In the genomic region with DNA sequence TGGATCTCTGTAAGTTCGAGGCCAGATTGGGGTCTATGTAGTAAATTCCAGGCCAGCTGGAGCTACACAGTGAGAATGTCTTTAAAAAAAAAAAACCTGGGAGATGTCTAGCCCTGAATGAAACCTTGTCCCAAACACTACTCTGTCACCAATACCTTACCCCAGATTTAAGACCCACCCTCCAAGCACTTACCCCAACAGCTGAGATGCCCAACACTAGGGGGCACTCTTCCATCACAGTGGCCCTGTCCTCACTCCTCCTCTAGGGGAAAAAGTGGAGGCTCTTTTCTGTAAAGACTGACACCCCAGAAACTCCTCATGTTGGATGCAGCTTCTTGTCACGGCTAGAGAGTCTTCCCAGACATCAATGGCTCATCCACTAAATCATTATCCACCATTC, we compare ENCODE assay signal across 7 mouse cellular contexts. TPM values are rescaled to one million over a fixed set of nuclear protein-coding genes. Genes with fewer than 3 reads are reported as not detected.
DNase-seq lines count a peak whose midpoint lies in the region; ATAC-seq and TF ChIP-seq lines count a peak whose summit lies in the region.

No protein-coding gene starts in this region.

- no peaks in the 10 kb centered on the region for H3K36me3 ChIP-seq in MEL (ENCODE audit: control insufficient read depth in 1 of 2, insufficient read depth in 2 of 2, low read length in 2 of 2)
- no peaks in the 10 kb centered on the region for H3K36me3 ChIP-seq in embryonic facial prominence, embryonic 10.5 days (replicated peaks)
- H3K36me3 ChIP-seq in forebrain, embryonic 12.5 days (replicated peaks): no peaks in the 10 kb centered on the region

- no peak overlapping the region for H3K9ac ChIP-seq in MEL (ENCODE audit: control insufficient read depth, low read depth, low read length, poor library complexity, severe bottlenecking)
- H3K9ac ChIP-seq in forebrain, embryonic 12.5 days: no peak overlapping the region

- no peak for TF ChIP-seq POLR2A in MEL (IDR thresholded peaks at IDR 0.05; ENCODE audit: control insufficient read depth in 1 of 2, insufficient read depth in 1 of 2, low read depth in 1 of 2, low read length in 2 of 2, poor library complexity in 1 of 2)

- no peaks in the 10 kb centered on the region for H3K27me3 ChIP-seq in MEL (ENCODE audit: control insufficient read depth in 1 of 2, insufficient read depth in 2 of 2, low read length in 2 of 2)
- peaks cover 4% of the 10 kb centered on the region; the same call in 1 of the 2 replicates for H3K27me3 ChIP-seq in embryonic facial prominence, embryonic 10.5 days (replicated peaks; ENCODE audit: low read depth, poor library complexity, severe bottlenecking)
- peaks cover 3% of the 10 kb centered on the region for H3K27me3 ChIP-seq in forebrain, embryonic 12.5 days

- no peak overlapping the region for H3K4me3 ChIP-seq in layer of hippocampus, adult 2 months
- no peak overlapping the region for H3K4me3 ChIP-seq in MEL (ENCODE audit: control insufficient read depth in 1 of 2, insufficient read depth in 1 of 2, low read depth in 2 of 2, low read length in 2 of 2)
- H3K4me3 ChIP-seq in embryonic facial prominence, embryonic 10.5 days: no peak overlapping the region
- H3K4me3 ChIP-seq in forebrain, embryonic 12.5 days (replicated peaks): no peak overlapping the region

- no peak for TF ChIP-seq EP300 in MEL (IDR thresholded peaks at IDR 0.05; ENCODE audit: low read depth in 1 of 2, low read length in 2 of 2)

- no peaks in the 10 kb centered on the region for H3K79me2 ChIP-seq in MEL (ENCODE audit: control insufficient read depth, insufficient read depth, low read length, poor library complexity)

- TF ChIP-seq RAD21 in MEL (IDR thresholded peaks at IDR 0.05; ENCODE audit: low read depth, low read length): peak; percentile 40

- H3K4me1 ChIP-seq in MEL (ENCODE audit: control insufficient read depth in 1 of 2, insufficient read depth in 2 of 2, low read length in 2 of 2): no peaks in the 10 kb centered on the region
- peaks cover 60% of the 10 kb centered on the region for H3K4me1 ChIP-seq in embryonic facial prominence, embryonic 10.5 days
- peaks cover 27% of the 10 kb centered on the region for H3K4me1 ChIP-seq in forebrain, embryonic 12.5 days

- ATAC-seq in megakaryocyte progenitor cell, adult 5-6 weeks (replicated peaks; ENCODE audit: poor library complexity): peak; percentile 40
- no peak for ATAC-seq in forebrain, embryonic 12.5 days (ENCODE audit: low FRiP score)

- DNase-seq in layer of hippocampus, adult 2 months (ENCODE audit: low spot score in 2 of 2): peak in 1 of 2 experiments; percentile 54
- no peak for DNase-seq in layer of hippocampus, adult 9-11 months
- DNase-seq in CD4-positive helper T cell, adult 2 months (ENCODE audit: low read depth, low spot score): peak; percentile 37
- DNase-seq in MEL (ENCODE audit: low read depth, low spot score): peak; percentile 11
- DNase-seq in embryonic facial prominence, embryonic 10.5 days (ENCODE audit: low spot score): peak; percentile 69

- peak; percentile 92 for TF ChIP-seq CTCF in layer of hippocampus, adult 2 months (conservative IDR thresholded peaks at IDR 0.05)
- peak in 2 of 3 experiments; percentile 52 to 55; a peak in 5 of 6 replicates for TF ChIP-seq CTCF in MEL (IDR thresholded peaks at IDR 0.05 in 2 of 3, conservative IDR thresholded peaks at IDR 0.05 in 1 of 3; ENCODE audit: control insufficient read depth in 1 of 3, insufficient read depth in 1 of 3, low read depth in 2 of 3, low read length in 3 of 3, poor library complexity in 1 of 3, severe bottlenecking in 1 of 3)

- H3K27ac ChIP-seq in layer of hippocampus, adult 2 months: no peak overlapping the region
- H3K27ac ChIP-seq in MEL (ENCODE audit: control insufficient read depth, low read depth, low read length): no peak overlapping the region
- no peak overlapping the region for H3K27ac ChIP-seq in embryonic facial prominence, embryonic 10.5 days (replicated peaks)
- H3K27ac ChIP-seq in forebrain, embryonic 12.5 days: no peak overlapping the region

- WGBS in embryonic facial prominence, embryonic 10.5 days: 53% methylated on average over 2 of the region's 2 CpGs
- 51% methylated on average over 2 of the region's 2 CpGs for WGBS in forebrain, embryonic 12.5 days

- H3K9me3 ChIP-seq in MEL (replicated peaks; ENCODE audit: insufficient read depth, low read length): no peaks in the 10 kb centered on the region
- H3K9me3 ChIP-seq in embryonic facial prominence, embryonic 10.5 days: no peaks in the 10 kb centered on the region
- no peaks in the 10 kb centered on the region for H3K9me3 ChIP-seq in forebrain, embryonic 12.5 days

- no peak overlapping the region for H3K4me2 ChIP-seq in forebrain, embryonic 12.5 days

TF ChIP-seq in MEL, 35 proteins besides CTCF, POLR2A, EP300 and RAD21:
- TF ChIP-seq SMC3 (IDR thresholded peaks at IDR 0.05; ENCODE audit: low read depth, low read length): peak; percentile 50
- TF ChIP-seq ETS1 (IDR thresholded peaks at IDR 0.05; ENCODE audit: low read depth, low read length): no peak
- no peak for TF ChIP-seq SIN3A (IDR thresholded peaks at IDR 0.05; ENCODE audit: low read length)
- no peak for TF ChIP-seq MAX (IDR thresholded peaks at IDR 0.05; ENCODE audit: low read length)
- no peak for TF ChIP-seq GATA1 (IDR thresholded peaks at IDR 0.05; ENCODE audit: low read depth, low read length)
- no peak for TF ChIP-seq POLR2AphosphoS5 (IDR thresholded peaks at IDR 0.05; ENCODE audit: borderline replicate concordance, low read depth, low read length)
- TF ChIP-seq TBP (IDR thresholded peaks at IDR 0.05; ENCODE audit: low read depth, low read length): no peak
TF ChIP-seq in MEL: peak in this region for 1.

RNA-seq across cellular contexts. Expression of gene Amotl2, which starts 2.7 kb away (rescaled TPM):
- 10 to 100 TPM; 16.0 to 18.1 TPM for total RNA-seq in layer of hippocampus, adult 2 months (2021)
- not detected in 2 replicates for total RNA-seq in MEL (2012; rRNA removed)
- polyA plus RNA-seq in MEL (2012; ENCODE audit: insufficient read depth in 1 of 2, insufficient read length in 2 of 2, low read depth in 1 of 2, low replicate concordance in 2 of 2, missing spikeins in 1 of 2): not detected
- polyA plus RNA-seq in embryonic facial prominence, embryonic 10.5 days (2016; fragmentation: Nextera tagmentation; extraction: Ambion mirVana): 61.4 and 64.0 TPM in 2 replicates
- total RNA-seq in megakaryocyte progenitor cell, adult 5-6 weeks (2015): 0.84 and 2.1 TPM in 2 replicates
- 0.98 and 8.5 TPM in 2 replicates for total RNA-seq in megakaryocyte progenitor cell, adult 5-6 weeks (2017)
- 82.4 TPM in 2 replicates for polyA plus RNA-seq in forebrain, embryonic 12.5 days (2016; fragmentation: Nextera tagmentation; extraction: Ambion mirVana)
